Mouse (Mus musculus) cerebellum, adult 18-20 months (tissue): ENCODE data around the gene Dnm3.
"Not testable (repeated sequence)": the region's sequence is repeated elsewhere in the genome, so short reads cannot be mapped to it uniquely, and the experiment has no call there.

Experiments
- DNase-seq, 2 experiments: peaks; one replicate each; pipeline ENCODE4 v3.0.0; 2021

The Dnm3 gene

DNA sequence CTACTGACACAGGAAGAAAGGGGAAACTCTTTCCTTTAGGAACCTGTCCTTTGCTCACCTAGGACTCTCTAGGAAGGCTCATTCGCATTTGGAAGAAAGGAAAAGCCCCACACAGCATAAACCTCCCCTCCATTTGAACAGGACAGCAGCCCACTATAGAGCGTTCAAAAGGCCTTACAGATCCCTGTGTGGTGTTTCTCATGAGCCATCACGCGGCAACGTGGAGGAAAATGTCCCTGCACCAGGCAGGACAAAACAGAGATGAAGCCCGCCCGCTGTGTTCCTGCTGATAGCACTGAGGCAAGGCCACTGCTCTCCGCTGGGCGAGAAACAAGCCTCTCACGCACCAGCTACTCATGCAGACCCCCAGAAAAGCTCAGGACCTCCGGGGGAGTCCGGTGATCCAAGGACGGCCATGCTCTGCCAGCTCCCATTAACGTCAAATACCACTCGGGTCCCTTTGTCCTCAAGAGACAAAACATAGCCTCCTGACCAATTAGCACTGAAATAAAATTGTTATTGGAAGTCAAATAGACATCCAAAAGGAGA is 51.8 kb downstream of the Dnm3 start:
- no peak for DNase-seq

DNA sequence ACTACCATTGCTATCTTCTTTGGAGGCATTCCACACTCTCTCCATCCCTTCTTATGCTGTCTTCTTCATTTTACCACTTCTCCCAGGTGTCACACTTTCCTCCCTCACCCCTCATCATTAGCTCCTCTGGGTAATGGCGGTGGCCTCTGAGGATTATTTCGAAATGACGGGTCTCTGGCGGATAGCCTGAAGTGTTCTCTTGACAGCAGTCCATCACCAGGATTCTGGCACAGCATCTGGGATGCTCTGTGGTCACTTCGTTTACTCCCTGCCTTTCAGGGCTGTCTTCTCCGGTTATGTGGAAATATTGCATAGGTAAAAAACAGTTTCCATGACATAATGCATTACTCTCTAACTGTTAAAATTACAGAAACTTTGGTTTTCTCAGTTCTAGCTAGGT is 55.0 kb downstream of the Dnm3 start:
- DNase-seq, result peak in 1 of 2 experiments; percentile 22

DNA sequence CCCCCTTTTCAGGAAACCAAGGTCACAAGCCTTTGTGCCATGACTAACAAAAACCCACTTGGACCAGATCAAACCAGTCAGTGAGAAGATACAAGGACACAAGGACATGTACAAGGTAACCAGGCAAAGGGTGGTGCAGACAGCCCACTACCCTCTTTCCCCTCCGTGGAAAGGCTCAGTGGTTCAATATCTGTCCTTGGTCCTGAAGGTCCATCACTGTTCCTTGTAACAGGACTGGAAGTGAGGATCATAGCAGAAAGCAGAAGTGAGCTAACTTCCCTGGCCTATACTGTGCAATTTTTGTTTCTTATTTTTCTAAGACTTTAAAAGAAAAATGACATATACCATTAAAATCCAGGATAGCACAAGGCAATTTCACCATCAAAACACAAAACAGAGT is 64.0 kb downstream of the Dnm3 start:
- DNase-seq, result no peak

DNA sequence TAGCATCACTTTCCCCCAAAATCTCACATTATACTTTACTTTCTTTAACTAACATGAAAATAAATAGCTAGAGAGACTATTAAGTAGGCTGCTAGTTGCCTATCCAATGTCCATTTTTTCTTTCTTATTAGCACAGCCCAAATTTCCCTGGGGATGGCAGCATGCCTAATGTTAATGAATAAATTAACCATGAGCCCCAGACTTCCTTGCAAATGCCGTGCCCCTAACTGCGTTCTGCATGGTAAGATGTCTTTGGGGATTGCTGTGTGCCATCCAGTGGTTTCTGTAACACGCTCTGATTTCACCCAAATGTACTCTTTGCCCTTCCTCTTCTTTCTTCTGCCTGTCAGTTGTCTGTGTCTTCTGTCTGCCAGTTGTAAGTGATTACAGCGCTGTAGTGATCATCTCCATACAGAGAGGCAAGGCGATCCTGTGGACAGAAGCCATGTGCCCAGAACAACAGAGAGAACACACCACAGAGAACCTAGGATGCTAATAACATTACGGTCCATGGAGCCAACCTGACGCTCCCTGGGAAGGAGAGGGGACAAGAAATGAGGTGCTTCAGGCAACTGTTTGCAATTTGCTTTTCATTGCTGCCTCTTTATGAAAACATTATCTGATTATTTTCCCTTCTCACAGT is 64.9 kb downstream of the Dnm3 start:
- peak; percentile 36 to 41 for DNase-seq

DNA sequence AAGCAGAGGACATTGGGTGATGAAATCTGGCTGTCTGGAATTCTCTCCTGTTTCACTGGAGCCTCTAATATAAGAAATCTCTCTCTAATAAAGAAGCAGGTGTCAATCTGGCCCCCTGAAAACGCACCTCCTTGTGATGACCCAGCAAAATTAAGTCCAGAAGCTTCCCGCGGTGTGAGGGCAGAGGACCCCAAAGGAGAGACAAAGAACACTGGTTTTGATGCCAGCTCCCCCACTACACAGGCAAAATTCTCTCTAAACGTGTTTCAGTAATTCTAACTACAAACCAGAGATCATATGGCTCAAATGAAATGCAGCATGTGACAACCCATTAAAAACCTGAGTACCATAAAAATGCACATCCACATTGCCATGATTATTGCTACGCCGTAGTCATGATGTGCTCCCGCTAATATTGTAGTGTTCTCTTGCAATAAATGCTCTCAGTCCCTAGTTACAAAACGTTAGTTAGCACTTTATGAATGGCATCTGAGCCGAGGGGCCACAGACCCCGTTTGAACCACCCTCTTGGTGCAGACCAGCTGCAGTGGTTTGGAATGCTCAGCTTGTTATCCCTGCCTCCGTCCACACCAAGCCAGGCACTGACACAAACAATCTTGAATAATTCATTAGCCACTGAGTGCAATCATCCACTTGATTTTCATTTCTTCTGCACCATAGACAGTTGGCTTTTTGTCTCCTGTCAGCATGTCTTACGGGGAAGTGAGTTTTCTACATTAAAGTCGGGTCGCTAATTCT is 67.4 kb downstream of the Dnm3 start:
- no peak for DNase-seq

DNA sequence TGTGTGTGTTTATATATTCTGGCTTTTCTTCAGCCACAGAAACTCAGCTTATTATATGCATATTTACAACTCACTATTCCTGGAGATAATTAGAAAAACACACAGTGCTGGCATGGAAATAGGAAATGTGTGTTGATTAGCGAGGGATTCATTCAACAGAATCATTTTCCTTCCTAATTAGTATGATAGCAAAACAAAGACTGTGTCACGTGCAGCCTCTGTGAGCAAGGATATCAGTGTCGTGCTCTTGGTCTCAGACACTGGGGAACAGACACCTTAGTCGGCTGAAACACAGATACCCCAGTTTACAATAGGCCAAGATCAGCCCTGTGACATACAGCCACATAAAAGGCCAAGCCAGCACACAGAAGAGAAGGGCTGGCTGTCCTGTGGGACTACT is 83.3 kb downstream of the Dnm3 start:
- DNase-seq, result no peak

DNA sequence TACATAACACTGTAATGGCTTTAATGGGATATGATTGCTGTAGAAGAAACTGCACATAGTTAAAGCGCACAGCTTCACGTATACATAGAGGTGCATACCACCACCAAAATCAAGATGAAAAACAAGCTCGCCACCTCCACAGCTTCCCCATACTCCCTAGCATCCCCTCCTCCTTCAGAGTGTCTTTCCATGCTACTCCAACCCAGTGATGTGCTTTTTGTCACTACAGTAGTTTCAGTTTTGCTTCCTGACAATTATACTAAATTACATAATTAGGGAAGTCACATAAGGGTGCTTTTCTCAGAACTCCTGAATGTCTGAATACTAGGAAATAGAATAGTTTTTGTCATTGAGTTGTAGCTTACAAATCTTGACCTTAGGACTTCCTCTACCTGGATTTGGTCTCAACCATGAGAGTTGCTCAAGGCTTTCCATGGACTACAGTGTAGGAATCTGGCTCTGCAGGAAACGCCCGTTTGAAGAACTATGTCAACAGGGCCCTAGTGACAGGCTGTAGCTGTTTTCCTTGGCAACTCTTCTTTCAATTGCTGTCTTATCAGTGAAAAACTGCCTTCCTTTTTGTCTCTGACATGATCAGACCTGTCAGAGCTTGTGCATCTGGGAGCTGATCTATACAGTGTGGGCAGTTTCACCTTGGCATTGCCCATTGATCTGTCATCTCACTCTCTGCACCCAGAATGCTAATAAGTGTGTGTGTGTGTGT is 89.2 kb downstream of the Dnm3 start:
- DNase-seq, result no peak

DNA sequence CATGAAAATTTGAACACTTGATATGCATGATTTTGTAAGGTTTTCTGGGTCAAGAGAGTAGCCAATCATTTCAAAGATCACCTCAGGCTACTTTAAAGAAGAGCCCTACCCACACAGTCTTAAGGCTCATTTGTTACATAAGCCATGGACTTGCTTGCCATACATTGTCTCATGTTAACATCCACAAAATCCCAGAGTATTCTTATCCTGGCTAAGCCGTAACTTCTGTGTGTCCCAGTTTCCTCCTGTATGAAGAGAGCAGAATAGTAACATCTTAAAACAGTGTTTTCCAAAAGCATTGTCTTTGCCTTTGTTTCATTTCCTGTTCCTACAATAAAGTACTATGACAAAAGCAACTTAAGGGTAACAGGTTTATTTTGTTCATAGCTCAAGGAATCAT is 104.8 kb downstream of the Dnm3 start:
- not testable (repeated sequence) for DNase-seq

DNA sequence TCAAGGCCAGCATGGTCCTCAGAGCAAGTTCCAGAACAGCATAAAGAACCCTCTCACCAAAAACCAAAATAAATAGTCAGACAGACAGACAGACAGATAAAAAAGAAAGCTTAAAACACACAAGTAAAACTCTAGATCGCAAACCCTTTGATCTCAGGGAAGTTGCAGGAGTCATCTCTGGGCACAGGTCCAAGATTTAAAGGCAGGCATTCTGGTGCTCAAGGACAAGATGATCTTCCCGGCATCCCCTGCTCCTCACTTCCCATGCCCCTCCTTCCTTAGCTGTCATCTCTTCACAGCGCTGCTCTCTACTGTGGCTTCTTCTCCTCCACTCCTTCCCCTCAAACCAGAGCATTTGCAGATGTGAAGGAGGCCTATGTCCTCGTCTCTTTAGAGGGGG is 108.1 kb downstream of the Dnm3 start:
- no peak for DNase-seq

DNA sequence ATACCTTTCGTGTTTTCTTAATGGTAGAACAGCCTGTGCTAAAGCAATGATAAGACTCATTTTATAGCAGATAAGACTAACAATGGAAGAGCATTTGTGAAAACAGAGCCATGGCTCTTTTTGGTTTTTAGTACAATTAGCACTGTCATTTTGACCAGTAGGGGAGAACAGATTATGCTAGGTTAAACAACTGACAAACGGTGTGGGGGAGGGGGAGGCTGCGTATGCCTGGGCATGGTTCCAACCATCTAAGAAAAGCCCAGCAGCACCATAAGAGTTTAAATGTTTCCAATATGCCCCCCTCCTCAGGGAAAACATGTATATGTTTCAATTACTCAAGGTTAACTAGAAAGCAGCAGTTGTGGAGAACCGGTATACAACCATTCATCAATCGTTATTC is 115.9 kb downstream of the Dnm3 start:
- peak; percentile 32 to 42 for DNase-seq

DNA sequence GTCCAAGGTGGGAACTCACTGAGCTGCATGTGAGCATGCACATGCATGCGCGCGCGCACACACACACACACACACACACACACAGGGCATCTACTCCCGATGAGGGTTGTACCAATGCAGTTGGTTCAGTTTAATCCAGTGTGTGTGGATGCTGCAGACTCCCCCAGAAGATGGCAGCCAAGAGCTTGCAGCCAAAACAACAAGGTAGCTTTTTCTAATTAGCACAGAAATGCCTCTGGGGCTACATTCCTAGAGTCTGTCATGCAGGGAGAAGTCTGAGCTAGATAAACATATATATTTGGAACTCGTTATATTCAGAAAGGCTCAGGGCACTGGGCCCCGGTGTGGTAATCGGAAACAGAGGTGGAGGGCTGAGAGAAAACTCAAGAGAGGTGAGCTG is 118.6 kb downstream of the Dnm3 start:
- DNase-seq, result peak; percentile 77 to 79

DNA sequence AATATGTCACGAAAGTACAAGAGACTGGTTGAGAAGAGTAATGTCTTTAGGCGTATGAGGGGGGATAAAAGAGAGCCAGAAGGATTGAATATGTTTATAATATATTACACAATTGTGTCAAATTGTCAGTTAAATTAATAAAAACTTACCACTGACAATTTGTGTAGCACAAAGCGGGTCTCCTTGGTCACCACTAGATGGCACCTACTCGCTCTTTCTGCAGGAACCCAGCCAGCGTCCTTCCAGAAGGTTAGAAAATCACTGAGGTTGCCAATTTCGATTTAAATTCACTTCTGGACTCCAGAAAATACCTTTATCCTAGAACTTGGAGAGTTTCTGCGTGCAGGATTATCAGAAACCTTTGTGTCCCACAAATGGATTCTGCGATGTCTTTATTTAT is 119.8 kb downstream of the Dnm3 start:
- DNase-seq, result peak; percentile 60 to 61

DNA sequence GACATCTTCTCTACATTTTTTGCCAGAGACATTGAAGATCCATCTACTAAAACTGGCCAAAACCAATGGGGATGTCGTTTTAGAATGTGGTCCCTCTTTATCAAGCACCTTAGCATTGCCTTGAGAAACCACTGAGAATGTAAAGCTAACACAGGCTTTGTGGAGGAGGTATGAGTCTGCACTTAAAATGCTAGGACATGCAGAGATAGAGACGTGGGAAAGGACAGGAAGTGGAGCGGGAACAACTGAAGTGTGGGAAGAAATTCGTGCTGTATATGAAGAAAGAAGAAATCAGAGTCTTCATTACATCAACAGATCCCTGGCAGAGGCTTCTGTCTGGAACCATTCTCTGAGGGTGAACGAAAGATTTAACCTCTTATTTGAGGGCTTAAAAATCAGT is 121.4 kb downstream of the Dnm3 start:
- DNase-seq, result no peak

DNA sequence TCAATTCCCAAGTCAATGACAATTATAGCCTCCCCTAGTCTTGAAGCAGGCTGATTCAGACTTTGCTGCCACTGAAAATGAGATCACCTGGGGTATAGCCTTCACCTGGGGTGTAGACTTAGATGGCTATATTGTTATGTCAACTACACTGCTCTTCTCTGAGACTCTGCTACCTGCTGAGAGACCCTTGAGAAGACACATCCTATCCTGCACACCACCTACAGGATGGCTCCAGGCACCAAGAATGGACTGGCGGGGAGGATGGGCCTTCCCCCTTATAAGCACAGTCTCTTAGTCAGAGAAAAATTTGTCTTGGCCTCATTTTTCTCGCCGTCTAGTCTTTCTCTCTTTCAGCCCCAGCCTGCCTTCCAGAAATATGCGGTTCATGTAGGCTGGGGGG is 123.1 kb downstream of the Dnm3 start:
- DNase-seq, result no peak

DNA sequence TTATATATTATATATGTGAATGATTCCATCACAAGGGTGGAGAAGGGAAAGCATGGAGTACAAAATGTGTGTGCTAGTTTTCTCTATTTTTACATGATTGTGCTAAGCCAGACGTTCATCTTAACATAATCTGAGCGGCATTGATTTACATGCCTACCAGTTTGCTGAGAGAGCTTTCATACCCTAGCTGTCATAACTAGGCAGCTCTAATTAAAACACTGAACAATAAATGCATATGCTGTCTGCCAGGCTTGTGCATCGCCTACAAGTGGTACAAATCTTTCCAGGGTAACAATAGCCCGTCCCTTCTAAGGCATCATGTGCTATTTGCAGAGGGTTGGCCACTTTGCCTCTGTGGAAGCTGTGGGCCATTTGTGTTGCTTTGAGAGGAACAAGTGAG is 124.0 kb downstream of the Dnm3 start:
- no peak for DNase-seq

DNA sequence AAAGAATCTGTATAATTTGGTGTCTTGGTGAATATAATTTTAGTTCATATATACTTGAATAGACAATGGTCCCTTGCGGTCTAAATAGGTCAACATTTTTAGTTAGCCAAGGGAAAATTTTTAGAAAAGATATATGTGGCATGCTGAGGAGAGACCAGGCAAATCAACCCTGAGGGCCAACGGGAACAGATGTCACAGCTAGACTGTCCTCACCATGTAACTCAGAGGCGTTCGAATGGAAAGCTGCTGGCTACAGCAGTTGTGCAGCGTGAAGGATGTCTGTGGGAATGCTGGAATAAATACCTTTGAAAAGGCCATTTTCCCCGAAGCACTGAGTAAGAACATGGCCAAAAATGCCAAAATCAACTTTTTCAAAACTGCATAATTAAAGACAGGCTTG is 128.5 kb downstream of the Dnm3 start:
- DNase-seq, result peak; percentile 49 to 63

DNA sequence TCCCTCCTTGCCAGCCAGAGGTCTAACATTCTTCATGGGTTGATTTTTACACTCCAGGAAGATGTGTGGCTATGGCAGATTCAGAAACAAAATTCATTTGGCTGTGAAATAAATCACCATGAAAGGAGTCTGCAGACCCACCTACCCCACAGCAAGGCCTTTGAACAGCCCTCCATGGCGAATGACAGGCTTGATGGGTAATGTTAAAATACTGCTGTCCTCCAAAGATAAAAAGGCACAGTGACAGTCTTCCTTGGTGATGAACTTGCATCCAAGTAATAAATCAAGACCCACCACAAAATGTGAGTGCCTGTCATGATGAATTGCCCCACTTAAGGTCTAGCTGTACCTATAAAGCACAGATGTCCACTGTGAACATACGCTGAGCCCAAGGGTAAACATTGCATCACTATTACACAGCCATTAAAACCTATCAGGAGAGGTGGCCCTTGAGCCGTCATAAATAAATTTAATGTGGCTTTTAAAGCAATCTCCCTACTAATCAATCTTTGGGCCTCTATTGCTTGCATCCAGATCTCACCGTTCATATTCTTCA is 131.3 kb downstream of the Dnm3 start:
- DNase-seq, result no peak

DNA sequence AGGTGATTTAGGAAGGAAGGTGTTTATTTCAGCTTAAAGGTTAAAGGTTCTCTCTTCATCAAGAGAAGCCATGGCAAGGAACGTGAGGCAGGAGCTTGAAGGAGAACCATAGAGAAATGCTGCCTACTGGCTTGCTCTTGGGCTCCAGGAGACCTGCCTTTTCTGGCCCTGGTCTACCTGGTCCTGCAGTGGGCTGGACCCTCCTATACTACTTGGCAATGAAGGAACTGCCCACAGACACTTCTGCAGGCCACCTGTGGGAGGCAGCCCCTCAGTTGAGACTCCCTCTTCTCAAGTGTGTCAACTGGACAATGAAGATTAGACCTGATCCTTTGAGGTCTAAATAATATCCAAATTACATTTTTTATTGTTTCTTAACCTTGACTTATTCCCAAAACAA is 140.7 kb downstream of the Dnm3 start:
- no peak for DNase-seq

DNA sequence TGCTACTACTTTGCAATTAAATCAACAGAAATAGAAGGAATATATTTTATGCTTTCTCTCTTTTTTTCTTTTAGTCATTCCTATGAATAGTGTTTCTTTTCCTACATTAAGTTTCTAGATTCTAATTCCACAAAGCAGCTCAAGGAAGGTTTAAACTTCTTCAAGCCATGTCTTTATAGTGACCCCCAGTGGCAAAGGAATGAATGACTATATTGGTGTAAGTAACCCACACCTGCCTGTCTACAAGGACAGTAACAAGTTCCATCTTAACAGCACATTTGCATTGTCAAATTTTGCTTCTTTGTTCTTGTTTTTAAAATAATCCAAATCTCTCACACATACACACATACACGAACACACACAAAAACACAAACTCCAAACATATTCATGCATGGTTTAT is 141.2 kb downstream of the Dnm3 start:
- DNase-seq, result no peak

DNA sequence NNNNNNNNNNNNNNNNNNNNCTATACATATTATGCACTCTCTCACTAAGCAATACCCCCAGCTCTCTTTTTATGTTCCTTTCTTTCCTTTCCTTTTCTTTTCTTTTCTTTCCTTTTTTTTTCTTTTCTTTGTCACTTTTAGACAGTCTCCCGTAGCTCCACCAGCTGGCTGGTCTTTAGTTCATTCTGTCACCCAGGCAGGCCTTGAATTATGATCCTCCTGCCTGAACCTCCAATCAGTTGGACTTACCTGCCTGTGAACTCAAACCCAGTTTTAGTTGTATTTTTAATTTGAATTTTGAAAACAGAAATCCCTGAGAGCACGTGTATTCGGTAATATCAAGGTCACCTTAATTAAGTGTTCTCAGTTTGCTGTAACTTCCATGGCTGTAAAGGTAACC is 141.6 kb downstream of the Dnm3 start:
- DNase-seq, result no peak

DNA sequence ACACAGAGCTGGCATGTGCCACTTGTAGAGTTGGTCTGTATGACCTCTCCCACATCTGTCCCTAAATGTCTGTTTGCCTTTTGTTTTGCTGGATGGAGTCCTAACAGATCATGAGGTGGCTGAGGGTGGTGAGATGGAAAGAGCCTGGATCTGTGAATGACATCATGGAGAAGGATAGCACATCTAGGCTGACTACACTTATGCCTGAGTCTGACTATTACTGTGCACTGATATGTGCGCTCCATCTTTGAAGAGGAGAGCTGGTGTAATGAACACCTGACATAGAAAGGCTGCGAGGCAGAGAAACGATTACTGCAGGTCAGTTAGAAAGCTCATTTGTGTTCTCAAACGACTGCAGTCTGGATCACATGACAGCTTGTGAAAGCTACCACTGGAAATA is 149.2 kb downstream of the Dnm3 start:
- DNase-seq, result no peak

DNA sequence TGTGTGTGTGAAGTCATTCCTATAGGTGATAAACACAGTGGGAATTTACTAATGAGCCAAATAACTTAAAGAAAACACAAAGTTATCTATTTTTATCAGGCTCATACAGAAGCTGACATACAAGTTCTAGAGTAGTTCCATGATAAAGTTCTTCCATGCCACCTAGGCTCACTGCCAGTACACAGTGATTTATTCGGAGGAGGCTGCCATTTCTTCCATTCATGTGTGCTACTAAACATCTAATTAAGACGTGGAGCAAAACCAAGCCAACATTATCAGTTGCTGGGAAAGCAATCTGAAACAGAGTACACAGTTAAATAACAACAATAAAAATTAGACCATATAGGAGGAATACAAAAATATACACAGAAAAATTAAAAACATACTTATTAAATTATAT is 150.2 kb downstream of the Dnm3 start:
- DNase-seq, result no peak

DNA sequence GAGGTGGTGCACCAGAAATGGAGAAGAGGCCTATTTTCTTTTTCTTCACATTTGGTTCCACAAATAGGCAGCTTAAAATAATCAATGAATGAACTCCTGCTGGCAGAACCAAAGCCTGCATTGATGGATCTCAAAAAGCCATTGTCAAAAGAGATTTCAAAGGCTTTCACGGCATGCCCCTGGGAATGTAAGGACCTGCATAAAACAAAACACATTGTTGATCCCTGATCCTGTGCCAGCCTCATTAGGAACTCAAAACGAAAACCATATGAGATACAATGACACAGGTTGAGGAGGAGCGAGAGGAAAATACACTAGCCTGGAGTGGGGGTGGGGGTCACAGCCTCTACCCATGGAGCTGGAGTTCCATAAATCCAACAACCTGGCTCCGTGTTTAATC is 153.4 kb downstream of the Dnm3 start:
- no peak for DNase-seq

DNA sequence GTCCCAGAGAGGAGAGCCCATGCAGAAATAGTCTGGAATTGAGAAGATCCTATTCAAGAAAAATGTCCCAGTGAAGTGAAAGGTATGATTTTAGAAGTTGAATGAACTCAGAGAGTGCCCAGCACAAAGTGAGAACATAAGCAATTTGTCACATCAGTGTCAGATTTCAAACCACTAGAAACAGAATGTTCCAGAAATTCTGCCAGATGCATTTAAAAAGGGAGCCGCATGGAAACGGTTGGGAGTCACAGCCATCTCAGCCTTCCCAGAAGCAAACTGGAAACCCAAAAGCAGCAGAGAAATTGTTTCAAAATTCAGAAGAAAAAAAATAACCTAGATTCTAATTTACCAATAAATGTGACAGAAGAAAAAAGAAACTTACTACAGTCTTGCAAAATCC is 154.7 kb downstream of the Dnm3 start:
- no peak for DNase-seq
